Mouse (Mus musculus): ENCODE results near the gene Ppp1r32.

Ppp1r32 gene

DNA sequence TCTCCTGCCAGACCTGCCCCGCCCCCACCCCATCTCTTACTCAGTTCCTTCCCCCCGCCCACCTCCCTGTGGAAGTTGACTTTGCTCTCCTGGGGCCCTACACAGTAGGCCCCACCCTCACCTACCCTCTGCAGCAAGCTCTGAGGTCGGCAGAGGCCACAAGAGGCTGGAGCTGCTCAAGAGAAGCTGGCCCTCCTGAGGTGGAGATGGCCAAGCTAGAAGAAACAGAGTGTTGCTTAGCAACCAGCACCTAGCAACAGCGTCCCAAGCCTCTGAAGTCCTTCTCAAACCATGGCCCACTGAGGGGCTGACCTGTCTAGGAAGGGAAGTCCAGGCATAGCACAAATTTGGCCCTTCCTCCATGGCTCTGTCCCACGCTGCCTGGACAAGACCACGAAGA is at the start of gene Ppp1r32:
Gene Ppp1r32 (minus strand): TSS at position 226 of the 400 bp plus-strand sequence.
- no peak for DNase-seq

DNA sequence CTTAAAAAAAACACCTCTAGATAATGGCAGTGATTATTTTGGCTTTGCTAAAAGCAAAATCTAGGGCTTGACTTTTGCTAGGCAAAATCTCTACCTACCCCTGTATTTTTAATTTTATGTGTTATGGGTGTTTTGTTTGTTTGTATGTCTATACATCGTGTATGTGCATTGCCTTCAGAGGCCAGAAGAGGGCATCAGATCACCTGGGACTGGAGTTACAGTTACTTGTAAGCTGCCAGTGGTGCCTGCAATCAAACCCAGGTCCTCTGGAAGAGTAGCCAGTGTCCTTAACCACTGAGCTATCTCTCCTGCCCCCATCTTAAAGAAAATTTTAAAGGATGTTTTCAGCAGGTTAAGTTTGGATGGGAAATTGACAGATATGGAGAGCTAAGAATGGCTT is 47.4 kb upstream of the Ppp1r32 start:
- DNase-seq = no peak

DNA sequence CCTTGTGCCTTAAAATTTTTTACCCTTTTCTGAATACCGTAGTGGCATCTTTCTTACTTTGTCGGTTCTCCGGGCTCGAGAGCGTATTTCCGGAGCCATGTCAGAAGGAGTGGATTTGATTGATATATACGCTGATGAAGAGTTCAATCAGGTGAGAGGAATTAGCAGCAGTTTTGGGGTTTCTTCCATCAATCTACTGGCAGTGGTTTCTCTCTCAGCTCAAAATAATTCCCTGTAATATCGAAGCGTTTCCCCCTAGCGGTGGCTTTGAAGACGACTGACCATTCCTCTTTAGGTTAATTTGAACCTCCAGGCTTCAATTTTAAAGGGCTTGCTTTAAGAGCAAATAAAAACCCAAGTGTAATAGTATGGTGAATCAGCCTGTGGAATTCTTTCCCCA is 43.2 kb upstream of the Ppp1r32 start, which contains the start of gene Sdhaf2:
Gene Sdhaf2 (minus strand): TSS at position 233 of the 400 bp plus-strand sequence.
- peak; percentile 25 for DNase-seq

DNA sequence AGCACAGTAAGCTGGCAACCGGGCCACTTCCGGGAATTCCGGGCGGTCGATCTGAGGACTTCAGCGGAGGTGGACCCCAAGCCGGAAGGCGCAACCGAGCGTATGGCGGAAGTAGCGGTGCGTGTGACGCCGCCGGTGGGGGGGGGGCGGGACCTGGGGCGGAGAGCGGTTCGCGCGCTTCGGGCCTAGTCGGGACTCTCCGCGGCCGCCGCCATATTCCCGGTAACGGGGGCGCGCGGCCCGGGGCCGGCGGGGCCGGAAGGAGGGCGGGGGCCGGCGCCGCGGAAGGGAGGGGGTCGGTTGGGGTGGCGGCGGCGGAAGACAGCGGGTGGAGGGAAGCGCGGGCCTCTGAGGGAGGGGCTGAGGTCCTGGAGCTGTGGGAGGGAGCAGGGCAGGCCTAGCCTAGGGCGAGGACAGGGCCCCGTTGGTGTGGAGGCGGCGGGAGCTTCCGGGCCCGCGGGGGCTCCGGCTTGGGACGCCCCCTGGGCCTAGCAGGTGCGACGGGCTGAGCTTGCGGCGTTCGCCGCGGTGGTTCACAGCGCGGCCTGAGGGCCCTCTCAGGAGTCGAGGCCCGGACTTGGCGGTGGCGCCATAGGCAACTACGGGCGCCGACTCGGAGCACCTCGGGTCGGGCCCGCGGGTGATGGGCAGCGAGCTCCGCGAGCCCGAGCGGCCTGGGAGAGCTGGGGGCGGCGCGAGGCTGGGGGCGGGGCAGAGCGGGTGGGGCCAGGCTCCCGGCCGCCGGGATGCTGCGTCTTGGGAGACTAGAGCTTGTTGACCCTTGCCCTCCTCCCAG is 42.6 kb upstream of the Ppp1r32 start, which contains the start of gene Cpsf7:
Gene Cpsf7 (plus strand): TSS at position 161 of the 796 bp plus-strand sequence.
- DNase-seq = peak; percentile 93

DNA sequence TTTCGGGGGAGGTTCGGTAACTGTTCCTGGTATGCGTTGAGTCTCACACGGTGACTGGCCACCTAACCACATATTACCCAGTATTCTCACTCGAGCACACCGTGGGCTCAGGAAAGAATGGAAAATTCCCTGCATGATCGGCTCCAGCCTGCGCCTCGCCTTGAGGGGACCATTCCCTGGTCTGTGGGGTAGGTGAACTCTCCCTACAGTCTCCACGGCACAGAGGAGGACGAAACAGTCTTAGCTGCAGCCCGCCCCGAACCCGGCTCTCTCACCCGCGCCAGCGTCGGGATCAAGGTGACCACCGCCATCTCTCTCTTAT is 42.0 kb upstream of the Ppp1r32 start:
- DNase-seq = no peak

DNA sequence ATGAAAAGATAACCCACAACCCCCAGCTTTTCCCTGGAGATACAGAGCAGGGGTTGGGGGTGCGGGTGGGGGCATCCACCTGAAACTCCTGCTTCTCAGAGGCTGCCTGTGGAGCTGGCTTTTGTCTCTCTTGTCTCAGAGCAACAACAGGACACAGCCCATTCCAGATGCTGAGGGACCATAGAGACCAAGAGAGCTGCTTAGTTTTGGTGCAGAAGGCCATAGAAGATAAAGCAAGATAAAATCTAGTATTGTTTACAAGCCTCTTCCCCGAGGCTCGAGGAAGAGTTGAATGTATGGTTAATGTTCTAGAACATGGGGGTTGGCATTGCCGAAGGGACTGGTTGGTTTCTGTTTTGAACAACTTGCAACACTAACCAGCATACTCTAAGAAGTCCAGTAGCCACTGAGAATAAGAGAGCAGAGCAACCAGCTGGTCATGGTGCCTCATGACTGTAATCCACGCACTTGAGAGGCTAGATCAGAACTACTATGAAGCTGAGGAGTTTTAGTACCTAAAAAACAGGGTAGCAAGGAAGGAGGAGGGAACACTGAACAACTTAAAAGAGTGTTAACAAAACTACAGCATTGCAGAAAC is 40.9 kb upstream of the Ppp1r32 start:
- no peak for DNase-seq

DNA sequence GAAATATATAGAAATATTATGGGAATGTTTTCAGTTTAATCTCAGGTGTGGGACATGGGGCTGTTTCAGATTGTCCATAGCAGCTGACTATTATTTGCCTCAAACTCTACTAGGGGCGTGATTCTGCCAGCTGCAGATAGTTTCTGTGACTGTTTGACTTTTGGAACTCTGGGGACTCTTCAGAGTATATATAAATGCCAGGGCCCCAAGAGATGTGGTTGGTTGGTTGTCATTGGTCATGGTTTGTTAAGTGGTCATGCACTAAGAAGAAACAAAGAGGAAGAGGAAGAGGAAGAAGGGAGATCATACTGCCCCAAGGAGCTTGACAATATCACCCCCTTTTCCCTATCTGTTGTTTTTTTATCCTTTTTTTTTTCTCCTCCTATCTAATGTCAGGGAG is 39.2 kb upstream of the Ppp1r32 start:
- DNase-seq = no peak

DNA sequence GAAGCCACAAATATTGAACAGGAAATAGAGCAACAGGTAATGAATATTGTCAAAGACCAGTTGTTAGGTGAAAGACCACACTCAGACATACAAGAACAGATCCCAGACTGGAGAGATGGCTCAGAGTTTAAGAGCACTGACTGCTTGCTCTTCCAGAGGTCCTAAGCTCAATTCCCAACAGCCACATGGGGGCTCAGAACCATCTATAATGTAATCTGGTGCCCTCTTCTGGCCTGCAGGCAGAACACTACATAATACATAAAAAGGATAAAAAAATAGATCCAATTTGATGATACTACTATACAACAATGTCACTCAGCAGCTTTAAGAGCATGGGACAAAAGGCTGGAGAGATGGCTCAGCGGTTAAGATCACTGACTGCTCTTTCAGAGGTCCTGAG is 37.6 kb upstream of the Ppp1r32 start:
- DNase-seq = no peak

DNA sequence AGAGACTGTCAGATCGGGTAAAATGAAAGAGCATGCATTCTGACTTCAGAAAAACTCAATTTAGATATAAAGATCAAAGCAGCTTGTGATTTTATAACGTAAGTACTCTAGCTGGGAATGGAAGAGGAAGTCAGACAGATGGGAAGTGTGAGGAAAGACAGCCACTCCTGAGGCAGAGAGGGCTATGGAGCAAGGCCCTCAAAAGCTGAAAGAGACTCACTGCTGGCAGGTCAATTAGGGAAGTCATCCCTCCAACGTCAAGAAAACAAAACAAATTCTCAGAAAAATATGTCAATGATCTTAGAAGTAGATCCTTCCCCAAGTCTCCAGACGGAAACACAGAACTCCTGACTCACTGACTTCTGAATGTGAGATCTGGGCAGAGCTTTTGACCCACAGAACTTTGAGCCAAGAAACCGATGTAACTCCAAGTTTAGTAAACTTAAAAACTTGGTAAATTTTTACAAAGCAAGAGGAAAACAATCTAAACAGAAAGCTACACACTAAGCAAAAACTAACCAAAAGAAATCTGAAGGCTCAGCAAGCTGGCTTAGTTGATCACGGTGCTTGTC is 28.1 kb upstream of the Ppp1r32 start:
- no peak for DNase-seq

DNA sequence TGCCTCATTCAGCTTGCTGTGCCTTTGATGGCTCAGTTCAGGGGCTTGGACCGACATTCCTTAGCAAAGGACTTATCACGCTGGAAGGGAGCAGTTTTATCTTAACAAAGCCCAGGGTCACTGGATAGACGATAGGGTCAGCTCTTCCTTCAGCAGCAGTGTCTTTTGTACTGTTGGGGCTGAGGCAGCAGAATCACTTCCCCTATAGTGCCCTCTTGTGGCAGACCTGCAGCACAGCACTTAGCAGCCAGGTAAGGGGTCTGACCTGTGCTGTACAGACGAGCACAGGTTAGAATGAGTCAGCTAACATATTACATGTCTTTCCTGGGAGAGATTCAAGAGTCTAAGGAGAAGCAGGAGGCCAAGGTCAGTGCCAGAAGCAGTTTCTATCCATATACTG is 19.8 kb upstream of the Ppp1r32 start:
- DNase-seq = peak; percentile 45

DNA sequence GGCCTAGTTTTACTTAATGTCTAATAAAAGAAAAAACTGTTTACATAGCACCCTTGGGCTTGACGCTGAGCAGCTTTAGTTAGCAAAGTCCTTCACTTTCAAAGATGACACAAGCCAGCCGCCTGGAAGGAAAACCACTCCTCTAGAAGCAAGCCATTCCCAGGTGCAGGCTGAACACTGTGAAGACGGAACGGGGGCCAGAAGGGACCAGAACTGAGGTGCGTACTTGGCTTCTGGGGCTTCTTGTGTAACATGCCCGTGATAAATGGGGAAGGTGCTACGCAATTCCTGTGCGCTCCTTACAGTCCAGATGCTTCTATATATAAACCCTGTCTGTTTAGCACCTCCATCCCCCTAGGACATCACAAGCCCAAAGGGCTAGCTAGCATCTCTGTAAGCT is 17.9 kb upstream of the Ppp1r32 start:
- no peak for DNase-seq

DNA sequence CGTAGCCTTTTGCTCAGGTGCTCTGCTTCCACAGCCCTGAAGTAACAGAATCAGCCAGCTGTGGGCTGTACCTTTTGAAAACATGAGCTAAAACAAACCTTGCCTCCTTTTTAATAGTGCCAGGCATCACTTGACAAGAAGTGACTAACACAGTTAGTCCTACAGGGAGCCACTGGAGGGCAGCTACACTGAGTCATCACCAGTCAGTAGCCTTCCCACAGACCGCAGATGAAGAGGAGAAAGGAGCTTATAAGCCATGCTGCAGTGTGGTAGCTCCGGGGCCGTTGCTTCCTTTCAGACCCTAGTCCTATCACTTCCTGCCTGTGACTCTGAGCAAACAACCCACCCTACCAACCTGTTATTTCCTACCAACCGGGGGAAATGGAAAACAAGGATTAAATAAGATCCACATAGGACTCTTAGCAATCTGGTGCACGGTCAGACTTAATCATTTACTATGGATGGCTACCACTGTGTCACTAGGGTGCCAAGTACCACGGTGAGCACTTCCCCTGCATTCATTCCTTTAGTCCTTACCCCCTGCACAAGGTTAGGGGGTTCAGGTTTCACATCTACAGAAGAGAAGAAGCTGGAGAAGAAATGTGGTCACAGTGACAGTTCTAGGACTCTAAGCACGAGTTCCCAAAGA is 14.9 kb upstream of the Ppp1r32 start:
- peak; percentile 45 for DNase-seq

DNA sequence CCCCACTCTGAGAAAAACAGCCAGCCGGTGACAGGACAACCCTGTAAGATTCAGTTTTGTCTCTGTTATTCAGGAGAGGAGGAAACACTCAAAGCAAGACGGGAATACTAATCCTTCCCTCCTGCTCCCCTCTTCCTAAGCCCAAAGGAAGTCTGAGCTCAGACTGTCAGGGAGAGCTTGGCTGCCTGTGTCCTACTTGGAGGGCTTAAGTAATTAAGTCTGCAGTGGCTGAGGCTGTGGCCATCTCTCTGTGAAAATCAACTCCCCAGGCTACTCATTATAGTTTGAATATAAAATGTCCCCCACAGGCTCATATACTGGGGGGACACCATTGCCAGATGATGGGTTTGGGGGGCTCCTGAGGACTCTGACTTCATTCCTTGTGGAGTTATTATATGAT is 14.2 kb upstream of the Ppp1r32 start:
- DNase-seq = no peak

DNA sequence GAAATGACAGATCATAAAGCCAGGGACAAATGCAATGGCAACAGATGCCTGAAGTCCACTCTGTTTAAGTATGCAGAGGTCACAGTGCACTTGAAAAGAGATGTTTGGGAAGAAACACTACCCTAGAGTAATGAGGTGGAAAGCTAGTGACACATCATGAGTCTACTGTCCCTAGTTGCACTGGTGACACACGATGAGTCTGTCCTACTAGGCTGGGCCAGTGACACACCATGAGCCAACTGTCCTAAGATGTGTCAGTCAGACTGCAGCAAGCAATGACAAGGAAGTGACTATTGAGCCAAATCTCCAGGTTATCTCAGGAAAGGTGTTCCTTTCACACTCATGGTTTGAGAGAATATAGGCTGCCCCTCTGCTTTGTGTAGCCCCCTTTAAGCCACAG is 12.9 kb upstream of the Ppp1r32 start:
- no peak for DNase-seq

DNA sequence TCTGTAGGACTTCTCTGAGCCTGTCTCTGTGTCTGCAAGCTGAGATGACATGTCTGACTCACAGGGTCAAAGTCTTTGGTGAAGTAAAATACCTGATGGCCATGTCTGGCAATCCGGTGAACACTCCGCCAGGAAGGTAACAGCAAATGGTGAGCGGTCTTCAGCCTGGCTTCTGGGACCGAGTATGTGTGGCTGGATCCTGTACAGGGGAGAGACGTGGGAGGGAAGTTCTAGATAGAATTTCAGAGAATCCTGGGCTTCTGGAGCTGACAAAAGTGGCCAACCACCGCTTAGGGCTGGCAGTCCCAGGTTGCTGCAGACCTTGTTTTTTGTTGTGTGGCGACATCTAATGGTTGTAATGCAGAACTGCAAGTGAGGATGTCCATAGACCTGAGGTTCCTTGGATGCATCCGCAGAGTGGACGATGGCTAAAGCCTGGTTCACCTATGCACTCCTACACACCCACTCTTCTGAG is 3.6 kb upstream of the Ppp1r32 start:
- peak; percentile 69 for DNase-seq

DNA sequence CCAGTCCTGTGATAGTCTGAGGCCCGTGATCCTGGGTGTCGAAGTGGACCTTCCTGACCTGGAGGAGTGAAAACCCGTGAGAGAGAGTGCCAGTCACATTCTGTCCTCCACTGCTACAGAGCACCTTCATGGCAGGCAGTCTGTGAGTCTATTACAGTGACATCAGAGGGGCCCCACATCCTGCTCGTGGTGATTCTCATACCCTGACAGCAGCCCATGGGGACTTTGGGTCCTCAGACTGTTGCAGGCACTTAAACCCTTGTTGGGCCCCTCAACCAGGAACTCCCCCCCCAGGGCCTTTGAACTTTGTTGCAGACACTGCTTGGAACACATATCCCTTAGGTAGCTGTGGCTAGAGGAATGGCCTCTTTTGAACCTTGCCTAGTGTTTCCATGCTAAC is 3.2 kb downstream of the Ppp1r32 start:
- DNase-seq = no peak

DNA sequence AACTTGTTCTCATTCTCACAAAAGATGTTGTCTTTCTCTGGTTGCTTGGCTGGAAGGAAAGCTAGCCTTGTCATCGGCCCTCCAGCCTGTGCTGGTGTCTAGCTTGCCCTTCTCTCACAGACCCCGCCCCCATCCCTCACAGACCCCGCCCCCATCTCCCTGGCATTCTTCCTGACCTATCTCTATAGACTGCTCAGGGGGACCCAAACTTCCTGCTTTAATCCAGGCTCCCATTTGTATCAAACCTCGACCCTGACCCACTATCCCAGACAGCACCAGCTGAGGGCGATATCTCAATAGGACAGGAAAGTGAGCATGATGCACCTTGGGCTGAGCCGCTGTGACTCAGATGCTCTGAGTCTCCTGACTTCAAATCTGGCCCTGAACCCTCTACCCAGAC is 8.9 kb downstream of the Ppp1r32 start:
- DNase-seq = no peak

DNA sequence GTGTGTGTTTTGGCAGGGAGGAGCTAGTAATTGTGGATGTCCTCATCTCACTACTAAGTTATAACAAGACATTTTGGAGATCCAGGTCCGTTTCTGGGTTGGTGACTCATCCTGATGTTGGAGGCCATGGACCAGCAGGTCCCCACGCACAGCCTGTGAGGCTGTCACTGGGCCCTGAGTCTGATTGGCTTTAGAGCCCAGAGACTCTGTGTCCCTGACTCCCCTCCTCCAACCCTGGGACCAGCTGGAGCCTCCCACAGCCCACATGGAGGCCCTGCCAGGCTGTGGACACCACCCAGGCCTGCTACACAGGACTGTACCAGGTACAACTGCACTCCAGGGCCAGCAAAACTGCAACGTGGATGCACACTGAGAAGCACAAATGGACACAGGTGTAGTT is 9.8 kb downstream of the Ppp1r32 start:
- peak; percentile 56 for DNase-seq

DNA sequence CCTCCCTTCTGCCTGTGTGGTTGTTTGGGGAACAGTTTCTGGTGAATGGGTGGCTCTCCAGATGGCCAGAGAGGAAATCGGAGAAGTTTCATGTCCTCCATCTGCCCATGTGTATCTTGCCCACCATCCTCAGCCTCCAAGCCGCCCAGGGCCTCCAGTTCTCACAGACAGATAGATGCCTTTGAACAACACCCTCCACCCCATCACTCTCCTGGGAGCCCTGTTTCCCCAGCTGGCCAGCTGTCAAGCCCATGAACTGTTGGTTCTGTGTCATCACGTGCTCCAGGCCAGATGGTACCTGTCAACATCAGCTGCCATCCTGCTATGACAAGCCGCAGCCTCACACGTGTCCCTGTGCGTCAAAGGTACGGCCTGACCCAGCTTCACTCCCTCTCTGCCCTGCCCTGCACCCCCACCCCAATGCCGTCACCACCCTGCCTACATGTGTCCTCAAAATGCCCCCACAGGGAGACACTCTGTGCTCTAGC is 13.5 kb downstream of the Ppp1r32 start:
- peak; percentile 57 for DNase-seq

DNA sequence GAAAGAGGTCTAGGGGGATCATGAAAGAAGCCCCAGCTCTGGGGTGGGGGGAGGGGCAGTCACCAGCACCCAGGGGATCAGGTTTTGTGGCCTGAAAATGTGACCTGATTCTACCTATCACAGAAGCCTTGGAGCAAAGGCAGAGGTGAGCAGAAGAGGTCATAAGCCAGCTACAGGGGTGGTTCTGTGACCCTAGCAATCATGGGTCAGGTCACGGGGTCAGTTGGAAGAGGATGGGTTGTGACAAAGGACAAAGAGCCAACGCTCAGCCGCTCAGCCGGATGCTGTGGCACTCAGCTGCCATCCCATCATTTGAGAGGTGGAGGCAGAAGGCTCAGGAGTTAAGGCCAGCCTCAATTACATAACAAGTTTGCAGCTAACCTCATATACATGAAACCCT is 18.3 kb downstream of the Ppp1r32 start:
- DNase-seq = no peak

DNA sequence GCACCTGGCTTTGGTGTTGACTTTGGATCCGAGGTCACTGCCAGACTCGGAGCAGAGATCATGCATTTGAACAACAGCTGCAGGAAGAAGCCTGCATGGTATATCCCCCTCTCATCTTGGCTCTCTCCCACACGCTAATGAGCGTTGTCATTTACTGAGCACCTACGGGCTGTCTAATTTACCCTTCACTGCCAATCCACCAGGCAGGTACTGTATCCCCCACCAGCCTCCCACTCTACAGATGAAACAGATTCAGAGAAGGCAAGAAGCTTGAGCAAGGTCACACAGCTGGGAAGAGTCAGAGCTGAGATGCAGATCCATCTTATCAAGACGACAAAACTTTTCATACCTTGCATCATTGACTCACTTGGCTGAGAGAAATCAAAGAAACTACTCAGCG is 21.1 kb downstream of the Ppp1r32 start:
- no peak for DNase-seq

DNA sequence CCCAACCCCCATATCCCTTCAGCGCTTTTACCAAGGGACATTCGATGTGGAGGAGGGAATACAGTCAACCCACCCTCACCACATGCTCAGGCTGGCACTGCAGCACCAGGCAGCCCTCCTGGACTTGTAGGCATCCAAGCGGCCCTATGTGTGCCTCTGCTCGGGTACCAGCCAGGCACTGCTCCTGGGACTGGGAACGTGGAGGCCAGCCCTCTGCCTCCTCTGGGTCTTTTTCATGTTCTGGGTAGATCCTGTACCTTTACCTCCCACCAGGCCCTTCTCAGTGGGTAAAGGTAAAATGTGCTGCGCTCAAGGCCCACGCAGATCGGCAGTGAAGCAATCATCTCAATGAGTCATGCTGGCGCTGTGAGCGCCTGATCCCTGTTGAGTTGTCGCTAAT is 22.8 kb downstream of the Ppp1r32 start:
- peak; percentile 68 for DNase-seq

DNA sequence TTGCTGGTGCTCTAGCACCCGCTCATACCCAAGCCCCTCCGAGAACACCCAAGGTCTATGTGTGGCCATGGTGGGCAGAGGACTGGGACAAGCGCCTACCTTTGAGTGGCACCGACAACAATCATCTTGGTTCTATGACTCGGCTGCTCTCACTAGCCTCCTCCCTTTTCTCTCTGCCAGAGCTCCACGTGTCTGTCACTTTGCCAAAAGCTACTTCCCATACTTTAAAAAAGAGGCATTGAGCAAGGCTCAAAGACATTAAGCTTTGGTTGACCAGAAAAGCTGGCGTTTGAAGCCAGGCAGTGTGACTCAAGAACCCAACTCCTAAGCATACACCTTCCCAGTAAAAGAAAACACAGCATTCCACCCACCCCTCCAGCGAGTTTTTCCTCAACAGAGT is 24.6 kb downstream of the Ppp1r32 start:
- DNase-seq = peak; percentile 60

DNA sequence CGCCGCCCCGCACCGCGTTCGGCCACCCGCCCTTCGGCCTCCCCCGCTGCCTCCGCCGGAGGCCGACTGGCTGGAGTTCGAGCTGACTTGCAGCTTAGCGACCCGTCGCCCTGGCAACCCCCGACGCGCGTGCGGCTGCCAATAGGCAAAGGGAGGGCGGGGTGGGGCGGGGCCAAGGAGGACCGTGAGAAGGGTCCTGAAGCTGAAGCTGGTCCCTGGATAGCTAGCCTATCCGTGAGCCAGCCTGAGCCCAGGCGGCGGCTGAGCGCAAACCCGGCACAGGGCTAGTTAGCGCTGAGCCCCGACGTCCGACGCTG is 25.3 kb downstream of the Ppp1r32 start:
- no peak for DNase-seq
